Mouse (Mus musculus): ENCODE data around the gene Reep3.
"Not testable (repeated sequence)": the region's sequence is repeated elsewhere in the genome, so short reads cannot be mapped to it uniquely, and the experiment has no call there.

Gene Reep3

DNA sequence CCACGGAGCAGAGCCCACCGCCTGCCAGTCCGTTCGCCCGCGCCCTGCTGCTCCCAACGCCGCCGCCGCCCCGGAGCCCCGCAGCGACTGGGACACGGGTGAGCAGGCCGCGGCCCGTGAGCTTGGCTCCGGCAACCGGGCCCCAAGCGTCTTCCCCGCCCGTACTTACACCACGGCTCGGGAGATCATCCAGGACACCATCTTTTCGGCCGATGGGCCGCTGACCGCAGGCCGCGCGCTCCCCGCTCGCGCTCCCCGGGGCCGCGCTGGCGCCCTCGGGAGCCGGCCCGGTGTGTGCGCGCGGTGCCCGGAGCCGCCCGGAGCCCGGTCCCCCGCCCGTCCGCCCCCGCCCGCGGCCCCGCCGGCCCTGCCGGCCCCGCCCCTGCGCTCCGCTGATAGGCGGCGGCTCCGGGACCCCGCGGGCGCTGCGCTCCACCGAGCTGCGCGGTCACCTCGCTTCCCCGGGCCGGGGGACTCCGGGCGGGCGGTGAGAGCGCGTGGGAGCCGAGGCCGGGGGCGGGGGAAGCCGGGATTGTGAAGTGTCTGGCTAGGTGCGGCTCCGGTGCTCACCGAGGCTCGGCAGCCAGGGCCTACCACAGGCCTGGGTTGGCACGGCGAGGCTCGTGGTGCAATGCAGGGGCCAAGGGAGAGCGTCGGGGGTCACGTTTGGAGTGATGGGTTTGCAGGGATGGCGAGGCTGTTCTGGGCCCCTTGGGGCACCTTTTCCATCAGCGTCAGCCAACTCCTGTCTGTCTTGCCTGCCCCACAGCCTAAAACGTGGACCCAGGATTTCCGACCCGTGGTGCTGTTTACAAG, at the start of gene Reep3:
TSS of gene Reep3 (minus strand) at position 325 of the 816 bp plus-strand sequence.
- peak; percentile 67 to 73 for DNase-seq (ENCODE audit: low spot score in 2 of 2)

DNA sequence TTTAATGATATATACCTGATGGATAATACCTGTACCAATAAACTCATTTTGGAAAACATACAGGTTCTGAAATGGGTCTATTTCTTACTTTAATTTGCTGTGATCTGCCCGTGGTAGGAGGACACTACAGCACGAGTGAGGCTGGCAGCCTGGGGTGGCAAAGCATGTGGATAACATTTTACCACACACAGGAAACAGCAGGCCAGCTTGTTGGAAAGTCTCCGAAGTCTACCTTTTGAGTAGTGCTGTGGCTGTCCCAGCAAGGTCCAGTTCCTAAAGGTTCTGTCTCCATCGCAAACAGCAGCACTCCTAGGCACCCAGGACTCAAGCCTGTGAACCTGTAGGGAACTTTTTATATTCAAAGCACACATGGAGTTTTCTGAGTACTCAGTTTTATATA, 48.9 kb upstream of the Reep3 start:
- DNase-seq (ENCODE audit: low spot score in 2 of 2) = no peak

DNA sequence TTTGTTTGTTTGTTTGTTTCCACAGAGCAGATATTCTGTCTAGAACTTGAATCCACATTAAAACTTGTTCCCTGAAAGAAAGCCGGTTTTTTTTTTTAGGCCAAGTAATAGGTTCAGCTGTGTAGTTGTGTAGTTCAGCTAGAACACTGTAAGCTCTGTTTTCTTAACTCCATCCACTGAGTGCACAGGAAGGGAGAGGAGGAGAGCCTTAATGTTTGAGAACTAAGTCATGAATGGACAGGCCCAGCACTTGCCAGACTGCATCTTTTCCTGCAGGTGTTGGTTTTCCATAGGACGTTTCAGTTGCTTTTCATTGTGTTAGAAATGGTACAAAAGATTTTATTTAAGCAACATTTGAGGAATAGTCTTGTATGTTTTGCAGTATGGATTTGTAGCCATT, 47.5 kb upstream of the Reep3 start:
- DNase-seq (ENCODE audit: low spot score in 2 of 2) = no peak

DNA sequence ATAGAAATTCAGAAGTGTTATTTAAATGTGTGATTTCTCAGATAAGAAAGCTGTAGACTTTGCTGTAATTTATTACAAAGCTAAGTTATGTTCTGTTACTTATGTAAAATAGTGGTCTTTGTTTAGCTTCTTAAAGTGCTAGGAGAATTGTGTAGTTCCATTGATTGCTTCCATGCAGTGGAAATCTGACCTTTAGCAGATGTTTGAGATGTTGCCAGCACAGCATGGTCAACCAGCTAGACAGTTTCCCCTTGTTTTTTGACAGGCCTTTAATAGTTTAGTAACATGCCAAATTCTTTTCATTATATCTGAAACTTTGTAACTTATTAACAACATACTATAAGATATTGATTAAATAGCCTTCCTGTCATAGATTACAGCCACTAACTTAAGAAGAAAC, 46.9 kb upstream of the Reep3 start:
- peak in 1 of 2 experiments; percentile 54 for DNase-seq (ENCODE audit: low spot score in 2 of 2)

DNA sequence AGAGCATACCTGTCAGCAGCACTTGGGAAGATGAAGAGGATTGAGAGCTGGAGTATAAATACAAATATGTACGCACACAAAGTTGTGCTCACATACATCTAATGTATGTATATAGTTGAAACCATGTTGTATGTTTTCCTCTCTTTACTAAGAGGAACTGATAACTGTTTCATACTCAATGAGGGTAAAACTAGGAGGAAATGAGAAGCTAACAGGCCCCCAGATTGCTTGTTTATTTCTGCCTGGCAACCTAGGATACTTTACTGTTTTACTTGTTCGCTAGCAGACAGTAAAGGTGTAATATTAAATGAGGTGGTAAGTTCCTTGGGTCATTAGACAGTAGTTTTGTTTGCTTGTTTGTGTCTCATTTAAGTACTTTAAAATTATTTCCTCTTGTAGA, 40.7 kb upstream of the Reep3 start:
- DNase-seq (ENCODE audit: low spot score in 2 of 2) = no peak

DNA sequence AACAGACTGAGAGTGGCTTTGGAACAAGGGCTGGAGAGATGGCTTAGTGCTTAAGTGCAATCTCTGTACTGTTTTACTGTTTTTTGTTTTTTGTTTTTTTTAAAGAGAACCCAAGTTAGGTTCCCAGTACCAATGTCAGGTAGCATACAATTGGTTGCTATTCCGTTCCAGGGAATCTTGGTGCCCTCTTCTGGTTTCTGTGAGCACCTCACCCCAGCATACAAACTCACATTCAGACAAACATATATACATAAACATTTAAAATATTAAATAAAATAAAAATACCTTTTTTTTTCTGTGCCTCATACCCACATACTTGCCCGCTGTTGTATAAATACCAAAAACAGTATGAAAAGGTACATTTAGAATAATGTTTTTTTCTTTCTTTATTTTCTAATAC, 37.6 kb upstream of the Reep3 start:
- peak in 1 of 2 experiments; percentile 11 for DNase-seq (ENCODE audit: low spot score in 2 of 2)

DNA sequence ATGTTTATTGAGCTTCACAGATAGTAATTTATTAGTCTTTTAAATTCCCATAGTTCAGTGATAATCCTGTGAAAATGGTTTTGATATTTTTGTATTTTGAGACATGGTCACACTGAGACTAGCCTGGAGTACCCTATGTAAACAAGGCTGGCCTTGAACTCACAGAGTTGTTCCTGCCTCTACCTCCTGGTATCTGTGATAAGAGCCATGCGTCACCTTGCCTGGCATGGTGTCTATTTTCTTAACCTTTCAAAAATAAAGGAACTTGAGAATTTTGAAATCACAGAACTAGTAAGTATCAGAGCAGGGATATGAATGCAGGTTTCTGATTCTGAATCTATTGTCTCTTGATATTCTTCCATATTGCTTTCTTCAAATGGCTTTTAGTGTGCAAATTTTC, 35.0 kb upstream of the Reep3 start:
- DNase-seq (ENCODE audit: low spot score in 2 of 2) = peak in 1 of 2 experiments; percentile 13

DNA sequence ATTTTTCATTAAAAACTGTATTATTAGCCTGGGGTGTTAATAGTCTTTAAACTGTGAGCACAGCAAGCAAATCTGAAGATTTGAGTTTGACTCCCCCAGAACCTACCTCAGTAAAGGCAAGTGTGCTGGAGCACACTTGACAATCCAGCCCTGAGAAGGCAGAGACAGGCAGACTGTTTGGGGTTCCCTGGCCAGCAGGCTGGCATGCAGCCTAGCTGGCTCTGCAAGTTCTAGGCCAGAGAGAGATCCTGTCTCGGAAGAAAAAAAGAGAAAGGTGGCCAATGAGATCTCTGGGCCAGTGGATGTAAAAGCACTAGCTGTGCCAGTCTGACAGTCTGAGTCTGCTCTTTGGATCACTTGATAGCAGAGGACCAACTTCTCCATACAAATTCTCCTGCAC, 32.8 kb upstream of the Reep3 start:
- DNase-seq (ENCODE audit: low spot score in 2 of 2) = peak; percentile 54 to 57

DNA sequence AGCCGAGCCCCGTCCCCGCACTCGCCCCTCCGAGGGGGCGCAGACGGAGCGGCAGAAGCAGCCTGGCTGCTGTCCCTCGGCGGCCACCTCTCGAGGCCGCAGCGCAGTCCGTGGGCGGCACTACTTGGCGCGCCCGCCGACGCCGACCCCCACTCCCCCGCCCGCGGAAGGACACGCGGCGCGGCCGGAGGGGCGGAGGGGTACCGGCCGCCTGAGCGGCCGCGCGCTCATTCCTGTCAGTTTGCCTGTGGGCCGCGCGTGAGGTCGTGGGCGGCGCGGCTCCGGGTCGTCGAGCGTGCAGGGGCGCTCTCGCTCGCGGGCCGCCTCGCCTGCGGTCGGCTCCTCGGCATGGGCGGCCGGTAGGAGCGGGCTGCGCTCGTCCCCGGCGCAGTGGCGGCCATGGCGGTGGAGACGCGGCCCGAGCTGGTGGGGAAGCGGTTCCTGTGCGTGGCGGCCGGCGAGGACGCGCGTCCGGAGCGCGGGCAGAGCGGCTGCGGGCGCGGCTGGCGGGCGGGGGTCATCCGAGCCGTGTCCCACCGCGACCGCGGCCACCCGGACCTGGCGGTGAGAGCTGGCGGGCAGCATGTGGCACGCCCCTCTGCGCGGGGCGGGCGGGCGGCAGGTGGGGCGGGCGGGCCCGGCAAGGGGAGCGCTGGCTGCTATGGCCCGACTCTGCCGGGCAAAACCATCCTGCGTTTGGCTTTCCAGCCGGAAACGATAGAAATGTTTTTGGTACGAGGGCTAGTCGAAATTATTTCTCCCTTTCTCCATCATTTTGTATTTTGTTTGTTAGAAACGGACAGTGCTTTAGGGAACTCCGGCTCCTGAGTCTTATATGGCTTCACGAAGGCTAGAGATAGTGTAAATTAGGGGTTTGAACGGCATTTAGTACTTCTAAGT, 30.4 kb upstream of the Reep3 start:
- DNase-seq (ENCODE audit: low spot score in 2 of 2) = peak; percentile 61 to 69

DNA sequence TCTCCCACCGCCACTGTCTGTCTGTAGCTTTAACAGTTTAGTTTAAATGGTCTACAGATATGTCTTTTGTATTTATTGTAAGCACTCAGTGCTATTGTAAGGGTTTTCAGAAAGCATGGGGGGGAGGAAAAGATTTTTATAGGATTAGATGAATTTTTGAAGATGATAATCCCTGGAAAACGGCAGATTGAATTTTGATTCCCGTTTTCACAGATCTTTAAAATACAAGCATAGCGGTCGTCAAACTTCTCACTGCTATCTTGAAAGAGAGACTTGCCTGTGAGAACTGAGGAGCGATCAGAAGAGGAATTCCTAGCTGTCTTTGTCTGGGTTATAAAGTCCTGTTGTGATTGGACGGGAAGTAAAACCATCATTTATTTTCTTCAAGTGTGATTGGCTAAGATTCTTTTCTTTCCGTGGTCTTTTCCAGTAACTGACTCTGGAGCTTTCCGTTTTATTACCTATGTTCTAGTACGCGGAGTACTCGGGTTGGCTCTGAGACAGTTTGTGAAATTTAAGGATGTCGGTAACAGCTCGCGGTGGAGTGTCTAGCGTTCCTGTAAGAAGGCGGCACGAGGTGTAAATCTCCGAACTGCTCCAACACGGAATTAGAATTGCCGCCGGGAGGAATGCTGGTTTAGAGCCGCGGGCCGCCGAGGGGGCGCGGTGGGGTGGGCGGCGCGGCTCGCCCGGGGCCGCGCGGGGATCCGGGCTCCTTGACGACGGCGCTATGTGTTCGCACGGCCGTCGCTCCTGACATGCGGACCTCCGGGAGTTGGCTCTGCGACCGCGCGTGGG, 29.5 kb upstream of the Reep3 start:
- peak in 1 of 2 experiments; percentile 83 for DNase-seq (ENCODE audit: low spot score in 2 of 2)

DNA sequence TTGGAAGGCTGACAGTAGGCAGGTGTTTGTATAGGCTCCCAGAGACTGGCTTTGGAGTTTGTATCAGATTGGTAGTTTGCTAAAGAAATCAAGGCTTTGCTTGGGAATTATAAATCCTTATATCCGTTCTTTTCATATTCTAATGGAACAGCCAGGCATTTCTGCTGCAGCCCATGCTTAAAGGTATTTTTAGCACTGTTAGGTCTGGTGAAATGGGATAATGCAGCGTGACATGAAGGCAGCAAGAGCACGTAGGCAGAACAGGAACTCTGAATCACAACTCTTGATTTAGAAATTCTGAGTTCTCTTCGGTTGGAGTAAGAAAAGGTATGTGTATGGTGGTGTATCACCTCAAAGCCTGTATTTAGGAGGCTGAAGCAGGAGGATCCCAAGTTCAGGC, 27.4 kb upstream of the Reep3 start:
- DNase-seq (ENCODE audit: low spot score in 2 of 2) = peak; percentile 22 to 25

DNA sequence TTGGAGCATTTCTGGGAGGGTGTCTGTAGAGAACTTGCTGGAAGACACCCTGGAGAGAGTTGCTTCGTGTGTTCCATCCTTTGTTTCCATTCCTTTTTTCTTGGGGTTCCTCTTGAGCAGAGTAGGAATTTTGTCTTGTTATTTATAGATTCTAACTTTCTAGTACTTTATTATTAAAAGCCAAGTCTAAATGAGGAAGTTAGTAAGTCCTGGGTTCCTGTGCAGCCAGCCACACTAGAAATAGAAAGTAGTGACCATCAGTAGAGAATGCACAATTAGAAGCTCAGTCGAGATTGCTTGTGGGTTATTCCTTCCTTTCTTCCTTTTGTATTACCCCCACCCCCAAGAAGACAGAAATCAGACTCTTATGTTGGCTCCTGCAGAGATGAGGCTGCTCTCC, 27.0 kb upstream of the Reep3 start:
- no peak for DNase-seq (ENCODE audit: low spot score in 2 of 2)

DNA sequence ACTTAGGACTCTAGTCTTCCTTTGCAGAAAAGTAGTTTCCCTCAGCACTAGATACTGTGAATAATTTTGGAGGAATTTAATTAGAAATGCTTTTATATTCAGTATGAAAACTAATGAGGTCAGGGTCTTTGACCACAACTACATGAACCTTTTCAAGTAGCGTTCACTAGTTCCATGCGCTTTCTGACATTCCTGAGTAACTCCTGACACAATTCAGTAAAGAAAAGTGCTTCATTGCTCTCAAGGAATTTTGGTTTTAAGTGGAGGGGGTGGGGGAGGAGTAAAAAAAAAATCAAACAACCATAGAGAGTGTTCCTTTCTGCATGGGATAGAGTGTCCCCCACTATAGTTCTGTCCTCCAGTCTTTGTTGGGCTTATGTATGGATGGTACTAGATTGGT, 23.9 kb upstream of the Reep3 start:
- DNase-seq (ENCODE audit: low spot score in 2 of 2) = no peak

DNA sequence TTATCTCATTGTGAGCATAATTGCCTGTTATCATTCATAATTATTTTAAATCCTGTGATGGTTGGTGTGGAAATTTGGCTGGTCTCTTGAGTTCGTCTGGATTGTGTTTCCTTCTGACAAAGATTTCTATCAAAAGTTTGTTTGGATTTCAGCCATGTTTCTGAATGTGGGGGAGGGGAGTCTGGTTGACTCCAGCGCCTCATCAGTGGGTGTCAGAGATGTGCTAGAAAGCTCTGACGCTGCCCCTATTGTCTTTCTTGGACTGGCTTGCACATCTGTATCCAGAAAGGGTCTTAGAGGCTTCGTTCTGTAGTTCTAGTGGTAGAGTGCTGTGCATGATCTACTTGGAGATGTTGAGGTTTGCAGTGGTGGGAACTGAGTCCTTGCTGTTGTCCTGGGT, 23.4 kb upstream of the Reep3 start:
- DNase-seq (ENCODE audit: low spot score in 2 of 2) = peak in 1 of 2 experiments; percentile 19

DNA sequence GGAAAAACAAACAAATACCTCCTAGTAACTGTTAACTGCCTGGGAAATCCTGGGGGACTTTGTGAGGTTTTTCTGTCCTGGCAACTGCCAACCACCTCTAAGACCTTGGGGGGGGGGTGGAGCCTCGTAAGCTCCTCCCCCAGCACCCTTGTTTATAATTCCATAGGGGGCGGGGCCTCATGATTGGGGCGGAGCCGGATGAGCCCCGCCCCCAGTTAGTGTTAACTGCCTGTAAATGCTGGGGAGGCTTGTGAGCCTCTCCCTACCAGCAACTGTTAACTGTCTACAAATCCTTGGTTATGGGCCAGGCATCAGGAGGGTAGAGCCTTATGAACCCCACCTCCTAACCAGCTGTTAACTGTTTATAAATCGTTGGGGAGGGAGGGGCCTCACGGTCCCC, 22.5 kb upstream of the Reep3 start:
- no peak for DNase-seq (ENCODE audit: low spot score in 2 of 2)

DNA sequence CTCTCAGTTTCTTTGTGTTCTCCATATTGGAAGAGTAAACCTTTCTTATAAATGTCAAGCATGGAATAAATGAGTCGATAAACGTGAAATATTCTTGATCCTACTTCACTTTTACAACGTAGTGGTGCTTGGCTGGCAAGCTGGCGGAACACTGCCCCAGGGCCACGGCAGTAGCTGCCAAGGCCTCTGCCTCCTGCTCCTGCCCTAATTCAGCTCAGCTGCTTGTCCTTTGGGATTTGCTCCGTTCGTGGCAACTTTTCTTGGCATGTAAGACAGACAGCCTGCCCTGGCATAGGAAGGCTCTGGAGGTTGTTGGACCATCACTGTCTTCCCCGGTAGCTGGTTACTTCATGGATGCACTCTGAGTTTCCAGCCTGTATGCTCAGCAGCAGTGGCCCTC, 19.5 kb upstream of the Reep3 start:
- DNase-seq (ENCODE audit: low spot score in 2 of 2) = no peak

DNA sequence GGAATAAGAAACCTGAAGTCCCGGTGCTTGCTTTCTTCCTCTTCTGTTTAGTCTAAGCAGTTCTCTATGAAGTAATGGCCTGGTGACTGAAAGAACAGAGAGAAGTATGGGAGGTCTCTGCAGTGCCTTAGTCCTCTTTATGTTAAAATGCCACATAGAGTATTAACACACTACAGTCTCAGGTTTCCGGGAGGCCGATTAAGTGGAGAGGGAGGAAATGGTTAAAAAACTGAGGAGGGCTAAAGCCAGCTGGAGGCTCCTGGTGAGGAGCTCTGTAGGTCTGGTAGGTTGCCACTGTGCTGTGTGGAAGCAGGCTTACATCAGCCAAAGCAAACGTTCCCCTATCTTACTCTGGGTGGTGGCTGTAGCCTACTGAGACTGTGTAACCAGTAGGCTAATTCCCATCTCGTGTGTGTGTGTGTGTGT, 18.9 kb upstream of the Reep3 start:
- DNase-seq (ENCODE audit: low spot score in 2 of 2) = no peak

DNA sequence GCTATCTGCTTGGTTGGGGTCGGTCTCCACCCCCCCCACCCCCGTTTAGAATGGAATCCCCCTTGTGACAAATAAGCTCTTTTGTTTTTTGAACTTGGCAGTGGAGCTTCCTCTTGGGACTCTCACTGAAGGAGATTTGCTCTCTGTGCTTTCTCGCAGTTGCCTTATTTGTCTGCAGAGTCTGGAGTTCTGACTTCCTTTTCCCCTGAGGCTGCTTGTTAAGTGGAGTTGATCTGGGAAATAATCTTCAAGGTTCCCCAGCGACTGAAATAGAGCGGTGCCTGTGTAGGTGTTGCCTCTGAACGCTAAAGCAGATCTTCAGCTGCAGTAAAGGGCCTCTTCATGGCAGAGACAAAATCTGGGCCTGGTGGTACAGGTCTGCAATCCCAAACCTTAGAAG, 18.4 kb upstream of the Reep3 start:
- DNase-seq (ENCODE audit: low spot score in 2 of 2) = no peak

DNA sequence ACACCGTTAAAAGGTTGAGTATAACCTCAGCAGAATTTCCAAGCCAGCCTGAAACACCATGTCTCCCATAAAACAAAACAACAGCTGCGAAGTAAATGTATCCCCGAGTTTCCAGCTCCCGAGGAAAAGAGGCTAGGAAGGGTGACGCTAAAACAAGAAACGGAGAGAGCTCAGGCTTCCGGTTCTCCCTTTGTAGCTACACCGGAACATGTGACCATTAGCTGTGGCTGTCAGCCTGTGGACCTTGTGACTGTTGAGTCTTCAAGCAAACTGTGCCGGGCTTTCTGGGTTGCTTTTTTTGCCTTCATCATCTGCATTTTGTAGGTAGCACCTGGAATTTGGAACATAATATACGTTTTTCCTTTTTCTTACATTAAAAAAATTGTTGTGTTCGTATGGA, 17.1 kb upstream of the Reep3 start:
- DNase-seq (ENCODE audit: low spot score in 2 of 2) = no peak

DNA sequence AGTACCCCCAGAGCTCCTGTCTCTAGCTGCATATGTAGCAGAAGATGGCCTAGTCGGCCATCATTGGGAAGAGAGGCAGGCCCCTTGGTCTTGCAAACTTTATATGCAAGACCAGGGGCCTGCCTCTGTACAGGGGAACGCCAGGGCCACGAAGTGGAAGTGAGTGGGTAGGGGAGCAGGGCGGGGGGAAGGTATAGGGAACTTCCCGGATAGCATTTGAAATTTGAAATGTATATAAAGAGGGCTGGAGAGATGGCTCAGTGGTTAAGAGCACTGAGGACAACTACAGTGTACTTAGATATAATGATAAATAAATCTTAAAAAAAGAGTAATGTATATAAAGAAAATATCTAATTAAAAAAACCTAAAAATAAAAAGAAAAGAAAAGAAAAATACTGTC, 16.2 kb upstream of the Reep3 start:
- not testable (repeated sequence) for DNase-seq (ENCODE audit: low spot score in 2 of 2)

DNA sequence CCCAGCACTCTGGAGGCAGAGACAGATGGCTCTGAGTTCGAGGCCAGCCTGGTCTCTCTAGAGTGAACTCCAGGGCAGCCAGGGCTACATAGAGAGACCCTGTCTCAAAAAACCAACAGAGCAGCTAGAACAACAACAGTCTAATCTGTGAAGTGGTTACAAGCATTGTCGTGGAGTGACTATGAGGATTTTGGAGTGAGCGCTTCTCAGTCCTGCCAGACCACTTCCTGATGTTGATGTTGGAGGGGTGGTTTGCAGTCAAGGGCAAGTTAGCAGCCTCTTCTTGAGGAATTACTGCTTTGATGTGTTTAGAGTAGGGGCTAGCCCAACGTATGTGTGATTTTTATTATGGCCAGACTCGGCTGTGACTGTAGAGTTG, 15.0 kb upstream of the Reep3 start:
- no peak for DNase-seq (ENCODE audit: low spot score in 2 of 2)
